Mouse (Mus musculus) gonadal fat pad, adult 2 months (tissue): ENCODE results near the gene Opa3. TPM values are rescaled to one million over a fixed set of nuclear protein-coding genes. Genes with fewer than 3 reads are reported as not detected.

ENCODE experiments used
- DNase-seq: peaks from one replicate; pipeline ENCODE4 v3.0.0-alpha.2; 2012; ENCODE audit warnings: low read depth
- polyA plus RNA-seq: library from polyadenylated mRNA; depleted of rRNA; stranded (reverse); fragments of >200 nt; gene quantifications from 2 replicates; pipeline ENCODE4 v1.2.3, GENCODE M21; 2012

Gene Opa3
- polyA plus RNA-seq, 1 experiment = 38.1 TPM

- DNase-seq = no peak
These were observed 13.2 kb upstream of the Opa3 start for GRCm38 (mm10) chr7:19214940-19215339.

GRCm38 (mm10) chr7:19217492-19217891 lies 10.6 kb upstream of the Opa3 start:
- no peak for DNase-seq

- DNase-seq = no peak
These were observed 10.2 kb upstream of the Opa3 start for GRCm38 (mm10) chr7:19217944-19218343.

GRCm38 (mm10) chr7:19220061-19220460 lies 8.1 kb upstream of the Opa3 start:
- no peak for DNase-seq

- DNase-seq = no peak
These were observed 5.9 kb upstream of the Opa3 start for GRCm38 (mm10) chr7:19222189-19222588.

- DNase-seq = no peak
These were observed 5.3 kb upstream of the Opa3 start for GRCm38 (mm10) chr7:19222875-19223274.

- DNase-seq = no peak
These were observed 3.2 kb upstream of the Opa3 start for GRCm38 (mm10) chr7:19224933-19225332.

GRCm38 (mm10) chr7:19226817-19227797 lies 1.0 kb upstream of the Opa3 start:
- DNase-seq = no peak

- DNase-seq = no peak
These were observed 637 bp downstream of the Opa3 start for GRCm38 (mm10) chr7:19228793-19229148.

GRCm38 (mm10) chr7:19229404-19229803 lies 1.3 kb downstream of the Opa3 start:
- no peak for DNase-seq

- DNase-seq = no peak
These were observed 2.0 kb downstream of the Opa3 start for GRCm38 (mm10) chr7:19230041-19230580.

- no peak for DNase-seq
These were observed 2.8 kb downstream of the Opa3 start for GRCm38 (mm10) chr7:19230899-19231298.

GRCm38 (mm10) chr7:19231849-19232248 lies 3.7 kb downstream of the Opa3 start:
- DNase-seq = no peak

- DNase-seq = no peak
These were observed 6.5 kb downstream of the Opa3 start for GRCm38 (mm10) chr7:19234652-19235051.

- no peak for DNase-seq
These were observed 7.0 kb downstream of the Opa3 start for GRCm38 (mm10) chr7:19235092-19235671.

- DNase-seq = no peak
These were observed 8.3 kb downstream of the Opa3 start for GRCm38 (mm10) chr7:19236411-19236810.

- DNase-seq = no peak
These were observed 10.2 kb downstream of the Opa3 start for GRCm38 (mm10) chr7:19238344-19238743.

- no peak for DNase-seq
These were observed 11.3 kb downstream of the Opa3 start for GRCm38 (mm10) chr7:19239423-19239822.

- no peak for DNase-seq
These were observed 11.9 kb downstream of the Opa3 start for GRCm38 (mm10) chr7:19239986-19240385.

GRCm38 (mm10) chr7:19240905-19241463 lies 12.8 kb downstream of the Opa3 start:
- no peak for DNase-seq

- no peak for DNase-seq
These were observed 13.9 kb downstream of the Opa3 start for GRCm38 (mm10) chr7:19242005-19242404.

GRCm38 (mm10) chr7:19243858-19244257 lies 15.7 kb downstream of the Opa3 start:
- no peak for DNase-seq

- no peak for DNase-seq
These were observed 16.9 kb downstream of the Opa3 start for GRCm38 (mm10) chr7:19245083-19245482.
